Mouse (Mus musculus) lung, postnatal 0 days (tissue): ENCODE results near the gene Zfp385c.

ENCODE experiments used
- CTCF ChIP-seq: IDR thresholded peaks from 2 replicates; pipeline ENCODE4 v1.5.1; 2016; ENCODE audit warnings: antibody characterized with exemption, mild to moderate bottlenecking
- EP300 ChIP-seq: IDR thresholded peaks from 2 replicates; pipeline ENCODE4 v1.6.1; 2016; ENCODE audit warnings: antibody characterized with exemption, mild to moderate bottlenecking, control low read depth

- no peak for TF ChIP-seq CTCF
- TF ChIP-seq EP300, result no peak
Measured at GRCm38 (mm10) chr11:100710977-100711376, 18.7 kb upstream of the Zfp385c start.
